Mouse (Mus musculus): Measurements from ENCODE around the gene Triobp. TPM values are rescaled to one million over a fixed set of nuclear protein-coding genes. Genes with fewer than 3 reads are reported as not detected.
A peak's percentile ranks its signal among the peaks of the same experiment; 100 is the strongest.

Gene Triobp
- polyA plus RNA-seq, 1 experiment from 2014 or later: 37.4 TPM

GRCm38 (mm10) chr15:78977676-78978159, 30.2 kb downstream of the Triobp start:
- Histone ChIP-seq H3K36me3 (replicated peaks; ENCODE audit: control insufficient read depth, insufficient read depth) (peaks cover 28% of the 10 kb centered on the region), H3K27ac (no peak overlapping the region), H3K9me3 (ENCODE audit: control insufficient read depth, low read length) (no peaks in the 10 kb centered on the region), H3K4me1 (replicated peaks; ENCODE audit: control insufficient read depth, insufficient read depth, low read length) (peaks cover 10% of the 10 kb centered on the region), H3K27me3 (ENCODE audit: control insufficient read depth, insufficient read depth, low read length) (no peaks in the 10 kb centered on the region), H3K9ac (no peak overlapping the region), H3K4me3 (replicated peaks; ENCODE audit: low read length) (no peak overlapping the region), H3K4me2 (replicated peaks) (no peak overlapping the region)
- DNase-seq (ENCODE audit: low spot score) (no peak), ATAC-seq (ENCODE audit: low FRiP score) (no peak)
- 87% methylated on average over 8 of the region's 8 CpGs for WGBS

GRCm38 (mm10) chr15:78978875-78979274, 31.4 kb downstream of the Triobp start:
- H3K4me1 ChIP-seq (replicated peaks; ENCODE audit: control insufficient read depth, insufficient read depth, low read length): peaks cover 18% of the 10 kb centered on the region
- no peak for ATAC-seq (ENCODE audit: low FRiP score)
- H3K36me3 ChIP-seq (replicated peaks; ENCODE audit: control insufficient read depth, insufficient read depth): peaks cover 19% of the 10 kb centered on the region
- H3K9me3 ChIP-seq (ENCODE audit: control insufficient read depth, low read length): no peaks in the 10 kb centered on the region
- H3K27me3 ChIP-seq (ENCODE audit: control insufficient read depth, insufficient read depth, low read length): no peaks in the 10 kb centered on the region
- no peak for DNase-seq (ENCODE audit: low spot score)
- H3K4me2 ChIP-seq (replicated peaks): no peak overlapping the region
- no peak overlapping the region for H3K9ac ChIP-seq
- H3K27ac ChIP-seq: no peak overlapping the region
- WGBS: 40% methylated on average over 4 of the region's 4 CpGs
- no peak overlapping the region for H3K4me3 ChIP-seq (replicated peaks; ENCODE audit: low read length)

- Histone ChIP-seq H3K9ac (no peak overlapping the region), H3K4me3 (replicated peaks; ENCODE audit: low read length) (no peak overlapping the region), H3K27me3 (ENCODE audit: control insufficient read depth, insufficient read depth, low read length) (no peaks in the 10 kb centered on the region), H3K9me3 (ENCODE audit: control insufficient read depth, low read length) (no peaks in the 10 kb centered on the region), H3K4me2 (replicated peaks) (no peak overlapping the region), H3K36me3 (replicated peaks; ENCODE audit: control insufficient read depth, insufficient read depth) (peaks cover 8% of the 10 kb centered on the region), H3K27ac (no peak overlapping the region), H3K4me1 (replicated peaks; ENCODE audit: control insufficient read depth, insufficient read depth, low read length) (peaks cover 18% of the 10 kb centered on the region)
- WGBS: 86% methylated on average over 4 of the region's 4 CpGs
- no peak for DNase-seq (ENCODE audit: low spot score)
- ATAC-seq (ENCODE audit: low FRiP score): no peak
These were observed 32.6 kb downstream of the Triobp start for GRCm38 (mm10) chr15:78980084-78980483.

DNA sequence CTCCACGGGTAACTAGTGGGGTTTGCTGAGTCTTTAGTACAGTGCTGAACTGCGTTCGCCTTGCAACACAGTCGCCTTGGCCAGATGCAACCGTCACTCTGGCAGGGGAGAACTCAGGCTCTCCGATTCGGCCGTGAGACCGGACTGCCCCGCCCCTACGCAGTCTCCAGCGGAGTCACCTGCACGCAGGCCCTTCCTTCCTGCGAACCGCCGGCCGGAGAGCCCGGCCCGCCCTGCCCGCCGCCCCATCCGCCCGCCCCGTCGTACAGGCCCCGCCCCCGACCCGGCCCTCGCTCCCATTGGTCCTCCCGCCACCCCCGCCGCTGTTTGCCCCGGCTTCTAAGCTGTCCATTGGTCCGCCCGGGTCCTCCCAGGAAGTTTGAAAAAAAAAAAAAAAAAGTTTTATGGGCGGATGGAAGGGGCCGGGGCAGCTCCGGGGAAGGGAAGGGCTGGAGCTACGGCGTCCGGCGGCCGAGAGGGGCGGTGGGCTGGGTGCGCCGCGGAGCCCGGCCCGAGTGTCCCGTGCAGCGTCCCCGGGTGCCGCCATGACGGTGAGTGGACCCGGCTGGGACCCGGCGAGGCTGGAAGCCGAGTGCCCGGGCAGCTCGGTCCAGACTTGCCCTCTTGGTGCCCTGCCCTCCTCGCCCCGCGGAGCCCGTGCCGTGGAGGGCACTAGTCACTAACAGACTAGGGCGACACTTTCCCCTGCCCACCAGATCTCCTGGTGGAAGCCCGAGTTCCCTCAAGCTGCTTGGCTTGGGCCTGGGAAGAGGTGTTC, 35.3 kb downstream of the Triobp start:
- Histone ChIP-seq H3K27me3 (ENCODE audit: control insufficient read depth, insufficient read depth, low read length) (no peaks in the 10 kb centered on the region), H3K4me3 (replicated peaks; ENCODE audit: low read length) (peak overlapping the region; percentile 47), H3K27ac (peak overlapping the region; percentile 64), H3K36me3 (replicated peaks; ENCODE audit: control insufficient read depth, insufficient read depth) (no peaks in the 10 kb centered on the region), H3K9me3 (ENCODE audit: control insufficient read depth, low read length) (no peaks in the 10 kb centered on the region), H3K4me2 (replicated peaks) (peak overlapping the region; percentile 67), H3K4me1 (replicated peaks; ENCODE audit: control insufficient read depth, insufficient read depth, low read length) (peaks cover 22% of the 10 kb centered on the region), H3K9ac (peak overlapping the region; percentile 64)
- DNase-seq (ENCODE audit: low spot score) (peak; percentile 66), ATAC-seq (ENCODE audit: low FRiP score) (peak; percentile 81)
- under 1% methylated on average over 39 of the region's 67 CpGs for WGBS

GRCm38 (mm10) chr15:78983436-78984285, 36.1 kb downstream of the Triobp start:
- H3K4me3 ChIP-seq (replicated peaks; ENCODE audit: low read length): peak overlapping the region; percentile 47
- H3K9ac ChIP-seq: peak overlapping the region; percentile 64
- no peaks in the 10 kb centered on the region for H3K27me3 ChIP-seq (ENCODE audit: control insufficient read depth, insufficient read depth, low read length)
- peak overlapping the region; percentile 67 for H3K4me2 ChIP-seq (replicated peaks)
- WGBS: 3% methylated on average over 21 of the region's 21 CpGs
- peaks cover 21% of the 10 kb centered on the region for H3K4me1 ChIP-seq (replicated peaks; ENCODE audit: control insufficient read depth, insufficient read depth, low read length)
- H3K27ac ChIP-seq: peak overlapping the region; percentile 64
- no peaks in the 10 kb centered on the region for H3K9me3 ChIP-seq (ENCODE audit: control insufficient read depth, low read length)
- DNase-seq (ENCODE audit: low spot score) (no peak), ATAC-seq (ENCODE audit: low FRiP score) (peak; percentile 38)
- no peaks in the 10 kb centered on the region for H3K36me3 ChIP-seq (replicated peaks; ENCODE audit: control insufficient read depth, insufficient read depth)

- no peaks in the 10 kb centered on the region for H3K27me3 ChIP-seq (ENCODE audit: control insufficient read depth, insufficient read depth, low read length)
- 0 out of 2 replicates have a peak overlapping the region, but pooled peaks have one; percentile 2 for H3K9ac ChIP-seq
- ATAC-seq (ENCODE audit: low FRiP score) (no peak), DNase-seq (ENCODE audit: low spot score) (no peak)
- H3K4me2 ChIP-seq (replicated peaks): peak overlapping the region; percentile 67
- peaks cover 2% of the 10 kb centered on the region; the same call in 1 of the 2 replicates for H3K36me3 ChIP-seq (replicated peaks; ENCODE audit: control insufficient read depth, insufficient read depth)
- no peaks in the 10 kb centered on the region for H3K9me3 ChIP-seq (ENCODE audit: control insufficient read depth, low read length)
- no peak overlapping the region for H3K27ac ChIP-seq
- WGBS: 47% methylated on average over 5 of the region's 5 CpGs
- H3K4me1 ChIP-seq (replicated peaks; ENCODE audit: control insufficient read depth, insufficient read depth, low read length): peaks cover 17% of the 10 kb centered on the region
- H3K4me3 ChIP-seq (replicated peaks; ENCODE audit: low read length): no peak overlapping the region
These were observed 36.8 kb downstream of the Triobp start for GRCm38 (mm10) chr15:78984286-78984778.

- ATAC-seq (ENCODE audit: low FRiP score): no peak
- Histone ChIP-seq H3K27me3 (ENCODE audit: control insufficient read depth, insufficient read depth, low read length) (no peaks in the 10 kb centered on the region), H3K36me3 (replicated peaks; ENCODE audit: control insufficient read depth, insufficient read depth) (peaks cover 26% of the 10 kb centered on the region), H3K9me3 (ENCODE audit: control insufficient read depth, low read length) (no peaks in the 10 kb centered on the region), H3K27ac (no peak overlapping the region), H3K4me3 (replicated peaks; ENCODE audit: low read length) (no peak overlapping the region), H3K9ac (no peak overlapping the region), H3K4me1 (replicated peaks; ENCODE audit: control insufficient read depth, insufficient read depth, low read length) (peaks cover 17% of the 10 kb centered on the region), H3K4me2 (replicated peaks) (no peak overlapping the region)
- no peak for DNase-seq (ENCODE audit: low spot score)
- 73% methylated on average over 11 of the region's 11 CpGs for WGBS
These were observed 39.2 kb downstream of the Triobp start for GRCm38 (mm10) chr15:78986536-78987220.

- Histone ChIP-seq H3K4me2 (replicated peaks) (no peak overlapping the region), H3K9me3 (ENCODE audit: control insufficient read depth, low read length) (no peaks in the 10 kb centered on the region), H3K36me3 (replicated peaks; ENCODE audit: control insufficient read depth, insufficient read depth) (peaks cover 44% of the 10 kb centered on the region), H3K4me1 (replicated peaks; ENCODE audit: control insufficient read depth, insufficient read depth, low read length) (peaks cover 4% of the 10 kb centered on the region; the same call in 1 of the 2 replicates), H3K4me3 (replicated peaks; ENCODE audit: low read length) (no peak overlapping the region), H3K27ac (0 out of 2 replicates have a peak overlapping the region, but pooled peaks have one; percentile 11), H3K9ac (no peak overlapping the region), H3K27me3 (ENCODE audit: control insufficient read depth, insufficient read depth, low read length) (no peaks in the 10 kb centered on the region)
- peak; percentile 79 for ATAC-seq (ENCODE audit: low FRiP score)
- 41% methylated on average over 14 of the region's 14 CpGs for WGBS
- peak; percentile 77 for DNase-seq (ENCODE audit: low spot score)
These were observed 41.0 kb downstream of the Triobp start for GRCm38 (mm10) chr15:78988499-78988971.

Measured in hindbrain, embryonic 14.5 days (tissue).